Mouse (Mus musculus) liver, postnatal 0 days (tissue): ENCODE data around the gene Ndufaf2.

Experiments
- CTCF ChIP-seq: sonication (generic); IDR thresholded peaks from 2 replicates; pipeline ENCODE4 v1.5.1; 2016; ENCODE audit warnings: antibody characterized with exemption, low read depth
- EP300 ChIP-seq: IDR thresholded peaks from 2 replicates; pipeline ENCODE4 v1.6.1; 2016; ENCODE audit warnings: antibody characterized with exemption, low read depth, mild to moderate bottlenecking

- TF ChIP-seq CTCF (no peak), EP300 (no peak)
Observed at GRCm38 (mm10) chr13:108094681-108095080, 63.7 kb downstream of the Ndufaf2 start.
